Mouse (Mus musculus) stomach, embryonic 16.5 days (tissue): ENCODE measurements around the gene Ganc. TPM values are rescaled to one million over a fixed set of nuclear protein-coding genes. Genes with fewer than 3 reads are reported as not detected.

ENCODE experiments used
- ATAC-seq: fragments of 200-750 bp; cut with Nextera tagmentation; 2 replicates; pipeline ENCODE4 v1.8.0; 2017; ENCODE audit warnings: moderate number of reproducible peaks, moderate TSS enrichment; ENCODE audit not compliant: insufficient read depth, low FRiP score
- H3K27ac ChIP-seq: fragments of 300-500 bp; sonication (generic); 2 replicates; pipeline ENCODE4 v1.5.1; 2014; ENCODE audit warnings: low read length
- H3K27me3 ChIP-seq: fragments of 300-500 bp; sonication (generic); 2 replicates; pipeline ENCODE4 v1.6.1; 2014; ENCODE audit warnings: low read length, control low read depth, mixed read lengths; ENCODE audit not compliant: control insufficient read depth, insufficient read depth
- H3K36me3 ChIP-seq: fragments of 300-500 bp; sonication (generic); 2 replicates; pipeline ENCODE4 v1.6.1; 2014; ENCODE audit warnings: low read length; ENCODE audit not compliant: control insufficient read depth, insufficient read depth
- H3K4me1 ChIP-seq: fragments of 300-500 bp; sonication (generic); 2 replicates; pipeline ENCODE4 v1.6.1; 2014; ENCODE audit warnings: low read length, control low read depth, mixed read lengths; ENCODE audit not compliant: control insufficient read depth, insufficient read depth
- H3K4me2 ChIP-seq: fragments of 300-500 bp; sonication (generic); 2 replicates; pipeline ENCODE4 v1.6.1; 2014; ENCODE audit warnings: low read depth, low read length, mixed read lengths
- H3K4me3 ChIP-seq: fragments of 300-500 bp; sonication (generic); replicated peaks from 2 replicates; pipeline ENCODE4 v1.5.1; 2014; ENCODE audit warnings: mild to moderate bottlenecking, low read length
- H3K9ac ChIP-seq: fragments of 300-500 bp; sonication (generic); 2 replicates; pipeline ENCODE4 v1.6.1; 2014; ENCODE audit warnings: low read length
- H3K9me3 ChIP-seq: fragments of 300-500 bp; sonication (generic); replicated peaks from 2 replicates; pipeline ENCODE4 v1.6.1; 2016; ENCODE audit warnings: low read length, control low read depth; ENCODE audit not compliant: control insufficient read depth
- whole genome bisulfite sequencing: fragments of 180-500 bp; shearing (Covaris S2); extraction: QIAGEN DNeasy Blood & Tissue Kit; methylation state at CpG from one replicate; pipeline ENCODE4 v1.1.7; 2014; 5-methylcytosine and 5-hydroxymethylcytosine counted together
- polyA plus RNA-seq: library from polyadenylated mRNA; unstranded; fragments of >200 nt; fragmentation: Nextera tagmentation; extraction: Ambion mirVana; gene quantifications from 2 replicates; pipeline ENCODE4 v1.2.1, GENCODE M21; 2015

Ganc gene
- polyA plus RNA-seq, 1 experiment from 2014 or later = 10.3 TPM

- no peak overlapping the region for H3K4me3 ChIP-seq
- no peak overlapping the region for H3K27ac ChIP-seq
- H3K9me3 ChIP-seq = no peaks in the 10 kb centered on the region
- H3K4me2 ChIP-seq = no peak overlapping the region
- H3K27me3 ChIP-seq = no peaks in the 10 kb centered on the region
- peaks cover 16% of the 10 kb centered on the region; the same call in 1 of the 2 replicates for H3K36me3 ChIP-seq
- peaks cover 14% of the 10 kb centered on the region for H3K4me1 ChIP-seq
- WGBS = 60% methylated on average over 3 of the region's 3 CpGs
- H3K9ac ChIP-seq = no peak overlapping the region
- no peak for ATAC-seq
Observed at GRCm38 (mm10) chr2:120502605-120502990, 98.9 kb downstream of the Ganc start.

- H3K4me1 ChIP-seq = peaks cover 14% of the 10 kb centered on the region
- no peak overlapping the region for H3K9ac ChIP-seq
- WGBS = 86% methylated on average over 6 of the region's 6 CpGs
Observed at GRCm38 (mm10) chr2:120503094-120503493, 99.4 kb downstream of the Ganc start.

GRCm38 (mm10) chr2:120503992-120504391, 100.3 kb downstream of the Ganc start:
- Histone ChIP-seq H3K4me1 (peaks cover 14% of the 10 kb centered on the region), H3K27me3 (no peaks in the 10 kb centered on the region), H3K27ac (no peak overlapping the region), H3K9me3 (no peaks in the 10 kb centered on the region), H3K9ac (no peak overlapping the region), H3K36me3 (peaks cover 16% of the 10 kb centered on the region; the same call in 1 of the 2 replicates), H3K4me2 (no peak overlapping the region), H3K4me3 (no peak overlapping the region)
- WGBS = 71% methylated on average over 5 of the region's 5 CpGs
- no peak for ATAC-seq

More at GRCm38 (mm10) chr2:120503094-120503493, 99.4 kb downstream of the Ganc start:
- Histone ChIP-seq H3K27me3 (no peaks in the 10 kb centered on the region), H3K4me3 (no peak overlapping the region), H3K4me2 (no peak overlapping the region), H3K9me3 (no peaks in the 10 kb centered on the region), H3K27ac (no peak overlapping the region), H3K36me3 (peaks cover 16% of the 10 kb centered on the region; the same call in 1 of the 2 replicates)
- no peak for ATAC-seq

Other genes with a start within 250 kb of the Ganc start
- gene Ehd4, start 249.3 kb upstream of the Ganc start, polyA plus RNA-seq = 46.5 and 55.0 TPM in 2 replicates
- 4.5 and 6.7 TPM in 2 replicates for gene Pla2g4e, start 158.6 kb upstream of the Ganc start, polyA plus RNA-seq
- gene Pla2g4d, start 114.7 kb upstream of the Ganc start, polyA plus RNA-seq = 0.13 and 0.21 TPM in 2 replicates
- 5.7 and 10.1 TPM in 2 replicates for gene Pla2g4f, start 89.7 kb upstream of the Ganc start, polyA plus RNA-seq
- 17.5 and 22.0 TPM in 2 replicates for gene Vps39, start 50.8 kb upstream of the Ganc start, polyA plus RNA-seq
- gene Tmem87a, start 217 bp downstream of the Ganc start, polyA plus RNA-seq = 12.3 and 14.8 TPM in 2 replicates
- 0.92 and 1.3 TPM in 2 replicates for gene Capn3, start 52.1 kb downstream of the Ganc start, polyA plus RNA-seq
- 38.7 and 41.0 TPM in 2 replicates for gene Zfp106, start 159.9 kb downstream of the Ganc start, polyA plus RNA-seq
- 52.2 and 56.4 TPM in 2 replicates for gene Snap23, start 163.8 kb downstream of the Ganc start, polyA plus RNA-seq
- gene Haus2, start 205.5 kb downstream of the Ganc start, polyA plus RNA-seq = 17.6 and 20.5 TPM in 2 replicates
- 18.4 and 20.9 TPM in 2 replicates for gene Lrrc57, start 205.6 kb downstream of the Ganc start, polyA plus RNA-seq
- gene Stard9, start 225.2 kb downstream of the Ganc start, polyA plus RNA-seq = 5.2 and 5.7 TPM in 2 replicates